ENCODE assay signal across 10 mouse cellular contexts in genomic region chr10:69889779-69890178, GRCm38 (mm10).
DNase-seq lines count a peak whose midpoint lies in the region; ATAC-seq and TF ChIP-seq lines count a peak whose summit lies in the region.
"Had no signal": no experiment of that assay in that cellular context is flagged by ENCODE, and none has a peak within 500 bp of the region (broad histone marks: within the 10 kb centered on the region; RNA-seq: fewer than 3 reads in every experiment).

No protein-coding gene starts in this region.

- H3K36me3 ChIP-seq in forebrain, postnatal 0 days (ENCODE audit: insufficient read depth): peaks cover 28% of the 10 kb centered on the region
- peaks cover 18% of the 10 kb centered on the region for H3K36me3 ChIP-seq in forebrain, embryonic 16.5 days (ENCODE audit: control insufficient read depth, insufficient read depth)
- H3K36me3 ChIP-seq in liver, embryonic 14.5 days (replicated peaks; ENCODE audit: control insufficient read depth, insufficient read depth, low read depth): no peaks in the 10 kb centered on the region
- no peaks in the 10 kb centered on the region for H3K36me3 ChIP-seq in liver, embryonic 11.5 days (ENCODE audit: control insufficient read depth, insufficient read depth, low read length)

- no peaks in the 10 kb centered on the region for H3K9me3 ChIP-seq in forebrain, postnatal 0 days (ENCODE audit: low read length)
- no peaks in the 10 kb centered on the region for H3K9me3 ChIP-seq in forebrain, embryonic 16.5 days (ENCODE audit: control insufficient read depth, low read length)
- H3K9me3 ChIP-seq in liver, embryonic 14.5 days (ENCODE audit: control insufficient read depth, low read length): no peaks in the 10 kb centered on the region
- H3K9me3 ChIP-seq in liver, embryonic 11.5 days (ENCODE audit: control insufficient read depth, low read length): no peaks in the 10 kb centered on the region
- H3K9me3 ChIP-seq: heart, embryonic 15.5 days had no signal

- H3K4me1 ChIP-seq in forebrain, postnatal 0 days (ENCODE audit: insufficient read depth): no peaks in the 10 kb centered on the region
- no peaks in the 10 kb centered on the region for H3K4me1 ChIP-seq in forebrain, embryonic 16.5 days (replicated peaks; ENCODE audit: control insufficient read depth, insufficient read depth, low read length)
- peaks cover 0 to 3% of the 10 kb centered on the region in 2 experiments; a peak in 2 of 4 replicates for H3K4me1 ChIP-seq in liver, embryonic 14.5 days (replicated peaks; ENCODE audit: control insufficient read depth in 2 of 2, insufficient read depth in 2 of 2, low read length in 1 of 2)
- H3K4me1 ChIP-seq in liver, embryonic 11.5 days (replicated peaks; ENCODE audit: control insufficient read depth, insufficient read depth, low read length): no peaks in the 10 kb centered on the region; the same call in 1 of the 2 replicates

- no peak for TF ChIP-seq EP300 in liver, embryonic 14.5 days (IDR thresholded peaks at IDR 0.05; ENCODE audit: low read depth)

- peak; percentile 80 for DNase-seq in forebrain, postnatal 0 days
- DNase-seq in liver, embryonic 14.5 days (ENCODE audit: low read depth in 3 of 3, low spot score in 3 of 3): peak in 1 of 3 experiments; percentile 26
- DNase-seq in liver, embryonic 11.5 days (ENCODE audit: low spot score): no peak
- peak; percentile 77 for DNase-seq in ZHBTc4 (ENCODE audit: low read depth, low spot score)
- DNase-seq in kidney, postnatal 4 days: peak; percentile 73 to 75
- no peak for DNase-seq in ovary, postnatal 36 days (ENCODE audit: low spot score)

- H3K4me3 ChIP-seq in forebrain, postnatal 0 days (ENCODE audit: low read depth, low read length): no peak overlapping the region
- H3K4me3 ChIP-seq in forebrain, embryonic 16.5 days (replicated peaks; ENCODE audit: low read length): no peak overlapping the region
- H3K4me3 ChIP-seq in liver, embryonic 14.5 days (ENCODE audit: insufficient read depth in 1 of 2, low read depth in 2 of 2, low read length in 2 of 2): no peak overlapping the region
- H3K4me3 ChIP-seq in liver, embryonic 11.5 days (ENCODE audit: low read depth, low read length): no peak overlapping the region
- H3K4me3 ChIP-seq: heart, embryonic 15.5 days had no signal

- 12% methylated on average over 6 of the region's 6 CpGs for WGBS in forebrain, postnatal 0 days
- WGBS in forebrain, embryonic 16.5 days: 16% methylated on average over 6 of the region's 6 CpGs
- 16% methylated on average over 6 of the region's 6 CpGs for WGBS in liver, embryonic 14.5 days (ENCODE audit: insufficient replicate concordance)
- WGBS in liver, embryonic 11.5 days: 23% methylated on average over 6 of the region's 6 CpGs

- no peak overlapping the region for H3K9ac ChIP-seq in forebrain, postnatal 0 days
- no peak overlapping the region for H3K9ac ChIP-seq in forebrain, embryonic 16.5 days (replicated peaks; ENCODE audit: low read depth, low read length)
- no peak overlapping the region for H3K9ac ChIP-seq in liver, embryonic 14.5 days (replicated peaks)
- H3K9ac ChIP-seq in liver, embryonic 11.5 days (ENCODE audit: low read depth, low read length): no peak overlapping the region
- H3K9ac ChIP-seq: heart, embryonic 15.5 days had no signal

- H3K27me3 ChIP-seq in forebrain, postnatal 0 days (ENCODE audit: insufficient read depth, low read length): no peaks in the 10 kb centered on the region
- no peaks in the 10 kb centered on the region for H3K27me3 ChIP-seq in forebrain, embryonic 16.5 days (replicated peaks; ENCODE audit: control insufficient read depth, insufficient read depth, low read length)
- no peaks in the 10 kb centered on the region for H3K27me3 ChIP-seq in liver, embryonic 14.5 days (ENCODE audit: control insufficient read depth, insufficient read depth, low read length)
- H3K27me3 ChIP-seq in liver, embryonic 11.5 days (replicated peaks; ENCODE audit: control insufficient read depth, insufficient read depth, low read length): no peaks in the 10 kb centered on the region
- H3K27me3 ChIP-seq: heart, embryonic 15.5 days had no signal

- ATAC-seq in forebrain, postnatal 0 days: peak; percentile 33; the same call in 1 of the 2 replicates
- no peak for ATAC-seq in forebrain, embryonic 16.5 days
- no peak for ATAC-seq in liver, embryonic 14.5 days (ENCODE audit: insufficient read depth)
- no peak for ATAC-seq in liver, embryonic 11.5 days (replicated peaks; ENCODE audit: low FRiP score)
- ATAC-seq in erythroid progenitor cell, adult 5-6 weeks (replicated peaks; ENCODE audit: low FRiP score, poor library complexity, severe bottlenecking): no peak

- H3K4me2 ChIP-seq in forebrain, postnatal 0 days (ENCODE audit: low read depth): no peak overlapping the region
- no peak overlapping the region for H3K4me2 ChIP-seq in forebrain, embryonic 16.5 days (ENCODE audit: low read length)
- H3K4me2 ChIP-seq in liver, embryonic 14.5 days (ENCODE audit: low read depth): no peak overlapping the region
- H3K4me2 ChIP-seq in liver, embryonic 11.5 days: no peak overlapping the region
- H3K4me2 ChIP-seq: heart, embryonic 15.5 days had no signal

- no peak overlapping the region for H3K27ac ChIP-seq in forebrain, postnatal 0 days (ENCODE audit: low read depth, low read length)
- H3K27ac ChIP-seq in forebrain, embryonic 16.5 days (ENCODE audit: low read length): no peak overlapping the region
- H3K27ac ChIP-seq in liver, embryonic 14.5 days: no peak overlapping the region
- H3K27ac ChIP-seq in liver, embryonic 11.5 days (ENCODE audit: low read depth, low read length): no peak overlapping the region
- H3K27ac ChIP-seq: heart, embryonic 15.5 days; macrophage had no signal

- TF ChIP-seq CTCF in forebrain, postnatal 0 days (IDR thresholded peaks at IDR 0.05; ENCODE audit: low read depth): peak; percentile 80
- TF ChIP-seq CTCF in liver, embryonic 14.5 days (IDR thresholded peaks at IDR 0.05; ENCODE audit: low read depth): peak; percentile 66

Comparison
In these comparisons a context has a peak if more than half of its experiments do, and no peak if none do; other contexts are left out.
1. DNase-seq: peak in forebrain, postnatal 0 days (single experiment), ZHBTc4 (single experiment) and kidney, postnatal 4 days (2 of 2); none in liver, embryonic 11.5 days (single experiment) and ovary, postnatal 36 days (single experiment).